Mouse (Mus musculus) testis, postnatal 14 days (tissue): ENCODE data around the gene Lhfp.

Source experiments
- DNase-seq: peaks from one replicate; pipeline ENCODE4 v3.0.0; 2021; ENCODE audit warnings: low spot score

Gene Lhfp

GRCm38 (mm10) chr3:53042240-53042567 lies 876 bp downstream of the Lhfp start:
- no peak for DNase-seq

DNA sequence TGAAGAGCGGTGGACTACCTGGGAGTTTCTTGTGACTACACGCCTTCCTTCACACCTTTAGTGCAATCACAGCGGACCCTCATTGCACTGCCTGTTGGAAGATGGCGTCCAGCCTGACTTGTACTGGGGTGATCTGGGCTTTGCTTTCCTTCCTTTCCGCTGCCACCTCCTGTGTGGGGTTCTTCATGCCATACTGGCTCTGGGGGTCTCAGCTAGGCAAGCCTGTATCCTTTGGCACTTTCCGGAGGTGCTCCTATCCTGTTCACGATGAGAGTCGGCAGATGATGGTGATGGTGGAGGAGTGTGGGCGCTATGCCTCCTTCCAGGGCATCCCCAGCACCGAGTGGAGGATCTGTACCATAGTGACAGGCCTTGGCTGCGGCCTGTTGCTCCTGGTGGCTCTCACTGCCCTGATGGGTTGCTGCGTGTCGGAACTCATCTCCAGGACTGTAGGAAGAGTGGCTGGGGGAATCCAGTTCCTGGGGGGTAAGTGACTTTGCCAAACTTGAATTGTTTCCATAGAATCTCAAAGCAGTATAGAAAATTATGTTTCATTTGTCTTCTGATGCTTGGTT lies 2.0 kb downstream of the Lhfp start:
- no peak for DNase-seq

- no peak for DNase-seq
Measured at GRCm38 (mm10) chr3:53044238-53044637, 2.9 kb downstream of the Lhfp start.

GRCm38 (mm10) chr3:53044682-53045299 lies 3.5 kb downstream of the Lhfp start:
- no peak for DNase-seq

GRCm38 (mm10) chr3:53045697-53046096 lies 4.4 kb downstream of the Lhfp start:
- DNase-seq = no peak

GRCm38 (mm10) chr3:53046371-53046770 lies 5.0 kb downstream of the Lhfp start:
- no peak for DNase-seq

GRCm38 (mm10) chr3:53052385-53052784 lies 11.1 kb downstream of the Lhfp start:
- DNase-seq = no peak

DNA sequence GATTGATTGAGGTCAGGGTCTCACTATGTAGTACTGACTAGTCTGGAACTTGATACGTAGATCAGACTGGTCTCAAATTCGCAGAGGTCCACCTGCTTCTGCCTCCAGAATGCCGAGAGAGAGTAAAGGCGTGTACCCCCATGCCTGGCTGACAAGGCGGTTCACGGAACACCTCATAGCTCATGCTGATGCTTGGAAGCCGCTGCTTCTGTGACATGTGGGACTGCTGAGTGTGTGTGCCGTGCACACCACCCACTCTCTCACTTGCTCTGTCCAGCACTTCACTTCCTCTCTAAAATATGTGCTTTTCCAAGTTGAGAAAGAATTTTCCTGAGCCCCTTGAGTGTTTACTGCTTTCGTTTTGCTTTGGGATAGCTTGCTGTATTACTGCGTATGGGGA lies 15.1 kb downstream of the Lhfp start:
- DNase-seq = no peak

- DNase-seq = no peak
Measured at GRCm38 (mm10) chr3:53059959-53060358, 18.6 kb downstream of the Lhfp start.

GRCm38 (mm10) chr3:53063423-53064147 lies 22.3 kb downstream of the Lhfp start:
- DNase-seq = no peak

- DNase-seq = no peak
Measured at GRCm38 (mm10) chr3:53065267-53066094, 24.2 kb downstream of the Lhfp start.

GRCm38 (mm10) chr3:53066095-53066372 lies 24.7 kb downstream of the Lhfp start:
- no peak for DNase-seq

GRCm38 (mm10) chr3:53068399-53068798 lies 27.1 kb downstream of the Lhfp start:
- no peak for DNase-seq

- DNase-seq = no peak
Measured at GRCm38 (mm10) chr3:53074264-53074663, 32.9 kb downstream of the Lhfp start.

- DNase-seq = no peak
Measured at GRCm38 (mm10) chr3:53074761-53075160, 33.4 kb downstream of the Lhfp start.

- DNase-seq = no peak
Measured at GRCm38 (mm10) chr3:53080286-53080685, 39.0 kb downstream of the Lhfp start.

DNA sequence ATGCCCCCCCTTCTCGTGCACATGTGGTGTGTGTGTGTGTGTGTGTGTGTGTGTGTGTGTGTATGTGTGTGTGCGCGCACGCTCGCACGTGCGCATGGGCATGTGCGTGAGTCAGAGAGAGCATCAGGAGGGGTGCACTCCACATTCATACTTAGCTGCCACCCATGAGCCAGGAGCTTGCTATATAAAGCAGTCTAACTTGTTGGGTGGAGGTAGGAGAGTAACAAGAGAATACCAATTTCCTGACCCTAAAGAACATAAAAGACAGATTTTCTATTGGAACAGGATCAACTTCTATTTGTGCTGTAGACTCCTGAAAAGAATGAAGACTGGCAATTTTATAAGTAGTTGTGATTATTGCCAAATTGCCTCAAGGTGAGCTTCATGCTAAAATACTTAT lies 39.4 kb downstream of the Lhfp start:
- no peak for DNase-seq

- no peak for DNase-seq
Measured at GRCm38 (mm10) chr3:53083717-53084116, 42.4 kb downstream of the Lhfp start.

GRCm38 (mm10) chr3:53084806-53085205 lies 43.5 kb downstream of the Lhfp start:
- DNase-seq = peak; percentile 9

DNA sequence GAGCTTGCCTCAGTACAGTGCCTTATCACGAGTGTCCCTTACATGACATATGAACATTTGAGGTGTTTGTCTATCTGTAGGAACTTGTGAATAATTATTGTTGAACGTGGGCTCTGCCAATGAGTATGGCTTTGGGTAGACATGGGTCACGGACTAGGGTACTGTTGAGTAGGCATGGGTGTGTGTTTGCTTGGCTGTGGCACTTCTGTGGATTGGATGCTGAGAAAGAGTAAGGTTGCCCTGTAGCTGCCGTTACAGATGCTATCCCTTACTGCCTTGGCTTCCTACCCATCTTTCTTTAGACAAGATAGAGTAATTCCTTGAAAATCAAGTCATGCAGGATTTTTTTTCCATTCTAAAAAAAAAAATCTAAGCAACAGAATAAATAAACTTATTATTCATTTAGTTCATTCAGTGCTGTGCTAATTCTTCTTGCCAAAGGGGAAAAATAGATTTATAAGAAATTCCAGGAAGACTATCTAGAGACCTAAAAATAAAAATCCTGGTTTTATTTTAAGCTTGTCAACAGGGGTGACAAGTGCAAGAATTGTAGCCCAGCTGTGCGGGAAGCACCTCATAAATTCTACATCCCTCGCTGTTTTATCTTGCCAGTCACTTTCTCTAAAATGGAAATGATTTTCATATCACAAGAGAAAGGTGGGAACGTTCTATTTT lies 45.3 kb downstream of the Lhfp start:
- DNase-seq = no peak

DNA sequence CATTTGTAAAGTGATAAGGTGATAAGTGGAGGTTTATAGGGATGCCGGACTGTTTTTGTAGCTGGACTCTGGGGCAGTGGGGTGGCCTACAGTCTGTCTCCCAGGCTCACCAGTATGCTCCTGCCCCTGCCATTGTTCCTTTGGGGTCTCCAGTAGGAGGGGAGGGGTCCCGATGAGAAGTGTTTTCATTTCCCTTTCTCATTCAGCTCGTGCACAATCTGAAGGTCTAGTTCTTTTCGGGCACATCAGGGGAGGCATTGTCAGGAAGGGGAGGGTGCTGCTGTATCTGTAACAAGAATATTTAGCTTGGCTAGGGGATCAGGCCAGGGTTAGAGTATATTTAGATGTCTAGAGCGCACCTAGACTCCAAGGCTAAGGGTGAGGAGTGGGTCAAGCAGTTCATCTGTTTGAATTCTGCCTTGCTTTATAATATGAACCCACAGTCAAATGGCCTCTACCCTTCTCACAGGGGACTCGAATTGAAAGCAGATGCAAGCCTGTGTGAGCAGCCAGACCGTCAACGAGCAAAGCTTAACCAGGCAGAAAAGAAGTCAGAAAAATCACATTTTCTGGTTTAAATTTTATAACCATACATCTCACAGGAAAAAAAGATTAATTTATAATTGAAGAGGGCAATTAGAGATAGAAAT lies 46.0 kb downstream of the Lhfp start:
- DNase-seq = no peak

DNA sequence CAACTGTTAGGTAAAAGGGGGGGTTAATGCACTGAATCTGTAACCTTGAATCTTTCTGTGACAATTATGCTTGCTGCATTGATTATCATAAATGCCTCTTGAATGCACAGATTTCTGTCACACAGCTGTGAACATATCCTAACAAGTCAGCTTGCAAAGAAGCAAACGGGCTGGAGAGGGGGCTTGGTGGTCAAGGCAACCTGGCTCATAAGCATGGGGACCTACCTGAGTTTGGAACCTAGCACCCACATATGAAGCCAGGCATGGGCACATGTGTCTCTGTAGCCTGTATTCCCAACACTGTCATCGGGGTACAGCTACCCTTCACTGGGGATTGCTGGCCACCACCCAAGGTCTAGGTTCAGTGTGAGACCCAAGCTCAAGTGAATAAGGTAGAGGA lies 48.6 kb downstream of the Lhfp start:
- no peak for DNase-seq
